Mouse (Mus musculus): ENCODE measurements at regions not wholly inside any gene's neighbourhood (a gene's known extent, or its start where the extent isn't known, plus 50 kb on each side); places are given as distances from the start of the nearest gene placed in this dataset.

GRCm38 (mm10) chr4:53386309-53386708 is 53.9 kb upstream of the Slc44a1 start:
- no peak for DNase-seq

- peak; percentile 89 for DNase-seq
These were observed 55.5 kb upstream of the Slc44a1 start for GRCm38 (mm10) chr4:53384761-53385160.

DNA sequence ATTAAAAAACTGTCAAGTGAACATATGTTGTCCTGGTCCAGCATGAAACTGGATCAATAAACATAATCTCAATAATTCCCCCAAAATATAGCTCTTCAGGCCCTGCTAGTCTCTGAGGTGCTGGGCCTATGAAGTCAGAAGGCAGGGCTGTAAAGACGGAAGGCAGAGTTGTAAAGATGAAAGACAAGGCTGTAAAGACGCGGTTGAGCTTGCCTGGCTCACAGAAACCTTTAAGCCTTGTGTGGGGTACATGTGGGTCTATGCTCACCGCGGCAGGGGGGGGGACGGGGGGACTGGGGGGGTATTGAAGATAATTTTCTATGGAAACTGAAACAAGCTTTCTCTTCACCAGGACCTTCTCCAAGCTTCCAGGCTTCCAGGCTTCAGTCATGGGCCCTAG is 56.1 kb upstream of the Slc44a1 start:
- DNase-seq, result no peak

DNA sequence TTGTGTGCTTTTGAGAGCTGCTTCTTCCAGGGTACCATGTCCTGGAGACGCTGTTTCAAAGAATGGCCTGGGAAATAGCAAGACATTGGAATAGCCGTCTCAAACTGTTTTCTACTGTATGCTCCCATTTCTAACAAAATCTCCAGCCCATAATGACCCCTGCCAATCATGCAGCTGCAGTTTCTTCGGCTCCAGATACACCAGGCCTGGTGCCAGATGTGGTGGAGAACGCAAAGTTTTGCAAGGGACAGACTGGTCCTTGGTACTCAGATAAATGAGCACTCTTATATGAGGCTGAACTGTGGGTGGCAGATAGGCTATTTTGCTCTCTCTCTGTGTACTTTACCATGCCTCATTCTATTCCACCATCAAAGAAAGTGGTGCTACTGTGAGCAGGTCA is 58.2 kb upstream of the Slc44a1 start:
- DNase-seq, result no peak

GRCm38 (mm10) chr4:53379855-53380254 is 60.4 kb upstream of the Slc44a1 start:
- DNase-seq, result no peak

DNA sequence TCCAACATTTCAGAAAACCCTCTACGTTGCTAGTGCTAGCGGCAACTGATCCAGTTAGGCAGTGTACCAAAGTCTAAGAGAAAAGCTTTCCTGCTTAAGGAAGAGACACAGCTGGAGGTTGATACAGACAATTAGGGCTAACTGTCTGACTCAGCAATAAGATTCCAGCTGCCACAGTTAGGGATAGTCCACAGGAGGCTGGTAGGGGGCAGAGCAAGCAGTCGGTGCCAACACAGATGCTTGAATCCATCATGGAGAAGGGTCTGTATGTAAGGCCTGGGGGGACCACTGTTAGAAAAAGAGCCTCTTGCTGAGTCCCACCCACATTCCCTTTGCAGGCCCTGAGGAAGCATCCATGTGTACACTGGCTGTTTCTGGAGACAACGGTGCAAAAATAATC is 63.2 kb upstream of the Slc44a1 start:
- DNase-seq, result no peak

DNA sequence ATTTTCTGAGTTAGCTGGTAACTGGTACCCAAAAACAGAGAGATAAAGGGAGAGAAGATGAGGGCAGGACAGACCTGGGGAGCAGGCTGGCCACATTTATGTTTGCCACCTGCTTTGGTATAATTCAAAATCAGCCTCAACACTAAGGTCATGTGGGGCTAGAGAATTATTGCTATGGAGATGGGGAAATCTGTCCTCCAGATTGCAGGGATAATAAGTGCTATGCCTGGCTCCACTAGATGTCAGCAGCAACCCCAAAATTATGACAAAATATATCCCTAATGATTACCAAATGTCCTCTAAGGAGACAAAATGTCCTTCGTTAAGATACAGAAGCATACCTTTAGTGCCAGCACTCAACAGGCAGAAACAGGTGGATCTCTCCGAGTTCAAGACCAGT is 83.8 kb upstream of the Slc44a1 start:
- no peak for DNase-seq

DNA sequence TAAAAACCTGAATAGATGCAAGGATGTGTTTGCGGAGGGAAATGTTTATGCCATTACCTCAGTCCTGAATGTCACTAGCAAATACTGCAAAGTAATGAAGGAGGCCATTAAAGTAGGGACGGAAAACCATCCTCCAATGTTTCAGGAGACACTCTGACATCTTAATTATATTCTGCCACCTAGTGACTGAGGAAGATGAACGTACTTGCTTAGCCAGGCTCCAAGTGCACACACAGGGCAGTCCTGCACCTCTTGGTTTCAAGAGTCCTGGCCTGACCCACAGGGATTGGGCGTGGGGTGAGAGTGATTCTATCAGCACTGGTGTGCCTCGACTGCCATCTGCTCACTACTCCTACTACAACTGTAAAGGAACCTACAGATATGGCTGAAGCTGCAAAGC is 85.3 kb upstream of the Slc44a1 start:
- peak; percentile 52 for DNase-seq

DNA sequence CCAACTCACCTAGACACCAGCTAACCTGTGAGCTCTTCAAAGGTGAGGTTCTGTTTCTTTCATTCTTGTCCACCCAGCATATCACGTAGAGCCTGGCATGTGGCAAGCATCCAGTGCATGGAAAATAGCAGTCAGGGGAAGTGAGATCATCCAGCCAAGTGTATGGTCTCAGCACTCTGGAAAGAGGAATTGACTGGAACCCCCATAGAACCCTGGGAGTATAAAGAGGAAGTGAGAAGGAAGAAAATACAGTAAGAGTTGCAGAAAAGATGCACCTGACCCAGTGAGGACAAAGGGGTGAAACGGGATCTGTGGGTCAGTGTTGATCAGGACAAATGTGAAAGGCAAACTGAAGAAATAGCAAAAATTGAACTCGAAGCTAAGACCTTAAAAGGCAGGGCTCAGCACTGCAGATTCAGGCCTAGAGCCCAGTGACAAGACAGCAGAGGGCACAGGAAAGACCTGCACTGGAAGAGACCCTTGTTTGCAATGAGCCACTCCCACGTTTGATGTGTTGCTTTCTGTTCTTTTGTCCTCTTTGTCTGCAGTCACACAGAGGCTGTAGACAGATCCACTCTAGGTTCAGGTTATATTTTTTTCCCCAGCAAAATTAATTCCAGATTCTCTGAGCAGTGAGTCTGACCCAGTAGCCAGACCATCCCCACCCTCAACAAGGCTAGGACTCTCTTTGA is 86.7 kb upstream of the Slc44a1 start:
- DNase-seq, result no peak

DNA sequence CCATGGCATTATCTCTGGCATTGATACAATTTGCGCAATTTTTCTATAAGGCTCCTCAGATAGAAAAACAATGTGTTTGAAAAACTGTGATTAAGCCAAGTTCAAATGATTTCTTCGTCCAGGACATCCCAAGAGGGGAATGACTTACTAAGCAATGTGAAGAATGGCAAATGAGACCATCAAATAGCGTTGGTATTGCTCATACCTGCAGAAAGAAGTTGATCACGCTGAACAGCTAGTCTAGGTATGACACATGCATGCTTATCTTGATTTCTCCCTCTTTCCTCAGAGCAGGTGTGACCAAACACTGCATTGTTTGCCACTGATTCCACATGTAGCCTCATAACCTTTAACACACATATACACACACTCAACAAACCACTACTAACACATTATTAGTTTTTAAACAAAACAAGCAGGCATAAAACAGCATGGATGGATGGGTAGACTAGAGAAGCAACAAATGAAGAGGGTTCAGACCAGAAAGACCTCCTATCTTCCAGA is 89.1 kb upstream of the Slc44a1 start:
- no peak for DNase-seq

- no peak for DNase-seq
These were observed 94.9 kb upstream of the Slc44a1 start for GRCm38 (mm10) chr4:53345346-53345745.

DNA sequence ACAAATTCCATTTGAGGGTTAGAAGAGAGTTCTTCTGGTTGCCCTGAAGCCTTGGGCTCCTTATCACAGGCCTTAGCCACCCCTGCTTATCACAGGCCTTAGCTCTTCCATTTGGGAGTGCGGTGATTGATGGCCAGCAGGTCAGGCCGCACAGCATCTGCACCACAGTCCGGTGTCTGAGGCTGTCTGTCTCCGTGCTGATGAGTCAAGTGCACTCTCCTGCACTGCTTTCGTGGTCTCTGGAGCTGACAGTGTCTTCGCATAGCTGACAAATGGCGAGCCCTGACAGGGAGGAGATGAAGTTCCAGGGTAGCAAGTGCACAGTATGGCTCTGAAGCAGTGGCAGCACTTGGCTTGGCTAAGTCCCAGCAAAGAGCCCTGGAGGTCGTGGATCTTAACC is 95.7 kb upstream of the Slc44a1 start:
- DNase-seq, result no peak

DNA sequence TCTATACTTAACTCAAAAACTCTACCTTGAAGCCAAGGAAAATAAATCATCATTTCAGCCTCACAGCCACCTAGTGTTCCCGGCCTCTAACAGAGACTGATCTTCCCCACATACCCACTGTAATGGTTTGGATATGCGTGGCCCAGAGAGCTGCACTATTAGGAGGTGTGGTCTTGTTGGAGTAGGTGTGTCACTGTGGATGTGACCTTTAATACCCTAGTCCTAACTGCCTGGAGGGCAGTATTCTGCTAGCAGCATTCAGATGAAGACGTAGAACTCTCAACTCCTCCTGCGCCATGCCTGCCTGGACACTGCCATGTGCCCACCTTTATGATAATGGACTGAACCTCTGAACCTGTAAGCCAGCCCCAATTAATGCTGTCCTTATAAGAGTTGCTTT is 99.0 kb upstream of the Slc44a1 start:
- no peak for DNase-seq

DNA sequence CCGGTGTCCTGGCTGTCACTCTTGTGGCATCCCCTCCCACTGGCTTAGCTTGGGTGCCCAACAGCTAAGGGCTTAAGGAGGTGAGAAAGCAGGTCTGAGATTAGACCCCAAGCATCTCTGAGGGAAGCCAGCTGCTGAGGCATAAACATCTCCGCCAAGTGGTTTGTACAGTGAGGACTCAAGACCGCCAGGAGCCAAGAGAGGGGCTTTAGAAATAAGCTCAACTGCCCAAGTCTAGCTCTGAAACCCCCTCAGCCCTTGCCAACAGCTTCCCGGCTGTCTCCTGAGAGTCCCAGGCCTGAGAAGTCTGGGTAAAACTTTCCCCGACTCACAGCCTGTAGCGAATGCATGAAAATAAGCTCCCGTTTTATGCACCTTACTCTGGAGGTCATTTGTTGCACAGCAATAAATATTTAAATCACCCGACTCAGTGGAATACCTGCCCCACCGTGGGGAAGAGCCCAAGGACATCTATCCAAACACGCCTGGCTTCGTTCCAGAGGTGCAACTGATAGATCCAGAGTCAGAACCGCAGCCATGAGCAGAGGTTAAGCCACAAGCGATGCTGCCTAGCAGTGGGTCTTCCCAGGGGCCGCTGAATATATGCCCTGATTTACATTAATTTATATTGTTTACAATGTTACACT is 100.1 kb upstream of the Slc44a1 start:
- no peak for DNase-seq

DNA sequence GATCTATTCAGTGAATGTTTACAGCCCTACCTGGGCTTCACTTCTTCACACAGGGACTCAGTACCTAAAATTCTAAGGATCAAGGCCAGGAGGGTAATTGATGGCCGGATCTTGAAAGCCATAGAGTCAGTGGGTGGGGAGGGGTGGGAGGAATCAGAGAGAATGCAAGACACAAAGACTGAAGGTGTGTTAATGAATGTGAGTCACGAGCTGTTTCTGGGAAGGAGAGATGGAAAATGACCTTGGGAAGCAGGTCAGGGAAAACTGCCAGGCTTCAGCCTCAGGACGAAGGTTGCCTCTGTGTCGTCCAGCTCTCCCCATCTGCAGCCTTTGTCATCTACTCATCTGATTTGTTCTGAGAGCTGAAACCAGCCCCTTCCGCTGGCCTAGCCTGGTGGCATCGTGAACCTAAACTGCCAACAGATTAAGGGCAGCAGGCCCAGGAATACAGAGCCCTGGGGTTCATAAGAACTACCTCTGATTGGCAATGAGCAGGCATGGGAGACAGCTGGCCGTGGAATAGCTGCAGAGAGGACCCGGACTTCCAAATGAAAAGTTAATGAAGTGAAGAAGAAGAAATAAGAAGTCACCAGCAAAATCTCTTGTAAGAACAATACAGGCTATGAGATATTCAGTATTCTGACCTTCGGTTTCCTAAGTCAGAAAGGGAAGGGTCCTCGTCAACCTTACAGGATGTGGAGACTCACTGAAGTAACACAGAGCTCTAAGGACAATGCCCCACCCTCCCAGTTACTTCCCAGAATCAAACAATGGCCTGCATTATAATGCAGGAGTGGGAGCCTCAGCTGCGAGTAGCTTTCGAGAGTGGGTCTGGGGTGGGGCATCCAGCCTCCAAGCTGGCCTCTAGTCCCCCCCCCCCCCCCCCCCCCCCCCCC is 100.8 kb upstream of the Slc44a1 start:
- DNase-seq, result no peak

DNA sequence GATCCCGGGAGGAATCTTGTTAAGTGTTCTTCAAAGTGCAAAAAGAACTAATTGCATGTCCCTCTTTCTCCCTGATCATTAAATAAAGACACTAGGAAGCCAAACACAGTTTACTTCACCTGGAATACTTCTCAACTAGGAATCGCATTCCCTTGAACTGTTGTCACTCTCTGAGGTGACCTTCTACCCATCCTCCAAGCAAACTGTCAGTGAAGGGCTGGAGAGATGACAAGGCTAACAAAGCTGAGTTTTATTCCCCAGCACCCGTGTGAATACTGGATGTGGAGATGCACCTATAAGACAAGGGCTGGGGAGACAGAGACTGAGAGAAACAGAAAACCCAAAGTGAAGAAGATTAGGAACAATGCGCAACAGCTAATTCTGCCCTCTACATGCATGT is 101.7 kb upstream of the Slc44a1 start:
- DNase-seq, result no peak

GRCm38 (mm10) chr4:53337784-53338183 is 102.4 kb upstream of the Slc44a1 start:
- peak; percentile 53 for DNase-seq

GRCm38 (mm10) chr4:53327382-53328165 is 112.6 kb upstream of the Slc44a1 start:
- DNase-seq, result no peak

DNA sequence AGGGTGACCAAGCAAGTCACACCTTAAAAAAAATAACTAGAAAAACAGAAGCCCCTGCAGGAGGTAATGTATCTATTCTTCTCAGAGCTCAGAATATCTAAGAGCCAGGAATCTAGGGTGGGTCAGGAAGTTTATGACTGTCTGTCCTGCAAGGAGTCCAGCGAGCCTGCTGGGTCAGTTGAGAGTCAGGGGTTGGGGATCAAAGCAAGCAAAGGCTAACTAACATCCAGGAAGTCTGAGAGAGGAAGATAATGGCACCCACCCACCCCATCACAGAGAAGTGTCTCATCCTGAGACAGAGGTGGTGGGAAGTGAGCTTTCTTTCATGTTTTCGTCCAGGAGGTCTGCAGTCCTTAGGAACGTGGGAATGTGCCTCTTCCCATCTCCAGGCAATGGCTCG is 116.4 kb upstream of the Slc44a1 start:
- DNase-seq, result no peak

- no peak for DNase-seq
These were observed 117.0 kb upstream of the Slc44a1 start for GRCm38 (mm10) chr4:53323195-53323594.

GRCm38 (mm10) chr4:53322484-53322883 is 117.7 kb upstream of the Slc44a1 start:
- no peak for DNase-seq

DNA sequence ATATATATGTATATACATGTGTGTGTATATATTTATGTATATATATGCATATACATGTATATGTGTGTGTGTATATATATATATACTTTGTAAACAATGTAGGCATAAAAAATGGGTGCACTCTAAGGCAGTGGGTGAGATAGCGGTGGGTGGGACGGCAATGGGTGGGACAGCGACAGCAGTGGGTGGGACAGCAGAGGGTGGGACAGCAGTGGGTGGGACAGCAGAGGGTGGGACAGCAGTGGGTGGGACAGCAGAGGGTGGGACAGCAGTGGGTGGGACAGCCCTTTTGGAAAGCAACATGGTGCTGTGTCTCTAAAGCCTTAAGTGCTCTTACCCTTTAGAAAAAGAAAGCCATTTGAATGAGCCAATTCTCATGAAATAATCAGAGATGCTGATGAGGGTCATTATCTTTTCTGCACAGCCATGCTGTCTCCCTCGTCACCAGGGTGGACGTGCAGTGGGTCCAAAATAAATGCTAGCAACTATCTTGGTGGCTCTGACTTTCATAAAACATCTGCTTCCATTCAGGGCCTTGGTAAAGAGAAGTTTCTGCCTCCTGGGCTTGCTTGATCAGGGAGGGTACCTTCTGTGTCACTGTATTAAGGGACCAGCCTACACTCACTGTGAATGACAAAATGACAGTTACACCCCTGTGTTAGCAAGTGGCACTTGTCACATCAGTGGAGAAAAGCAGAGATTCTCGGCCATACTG is 119.3 kb upstream of the Slc44a1 start:
- DNase-seq, result no peak

Data from embryo, embryonic 11 days (tissue).